Mouse (Mus musculus): ENCODE measurements around the gene Map3k4. TPM values are rescaled to one million over a fixed set of nuclear protein-coding genes. Genes with fewer than 3 reads are reported as not detected.

Gene Map3k4
- polyA plus RNA-seq, 1 experiment: 6.1 TPM

DNA sequence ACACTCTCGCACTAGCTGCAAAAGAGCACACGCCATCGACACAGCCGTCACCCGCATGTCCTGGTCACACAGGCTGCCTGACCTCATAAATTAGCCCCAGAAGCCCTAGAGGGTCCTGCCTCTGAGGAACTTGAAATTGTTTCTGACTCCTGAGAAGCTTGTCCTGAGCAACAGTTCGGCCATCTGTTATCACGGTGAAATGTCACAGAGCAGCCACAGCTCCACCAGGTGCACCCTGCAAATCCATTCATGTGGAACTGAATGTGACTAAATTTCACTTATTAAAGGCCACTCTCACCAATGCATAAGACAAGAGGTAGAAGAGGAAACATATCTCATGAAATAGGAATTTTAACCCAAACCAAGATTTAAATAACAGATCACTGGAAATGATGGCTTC, 57.2 kb downstream of the Map3k4 start:
- TF ChIP-seq CTCF (IDR thresholded peaks at IDR 0.05; ENCODE audit: control insufficient read depth, insufficient read depth, insufficient replicate concordance, low read depth, low read length): no peak
- Histone ChIP-seq H3K4me1 (ENCODE audit: control insufficient read depth, insufficient read depth, low read length) (no peaks in the 10 kb centered on the region), H3K27me3 (ENCODE audit: control insufficient read depth, insufficient read depth, low read length) (no peaks in the 10 kb centered on the region), H3K36me3 (ENCODE audit: control insufficient read depth, insufficient read depth, low read length) (no peaks in the 10 kb centered on the region; the same call in none of the 2 replicates), H3K27ac (ENCODE audit: control insufficient read depth, insufficient read depth, low read depth, low read length) (no peak overlapping the region), H3K4me3 (ENCODE audit: control insufficient read depth, low read depth, low read length) (no peak overlapping the region)

GRCm38 (mm10) chr17:12259957-12260356, 58.6 kb downstream of the Map3k4 start:
- H3K27ac ChIP-seq (ENCODE audit: control insufficient read depth, insufficient read depth, low read depth, low read length): no peak overlapping the region
- H3K36me3 ChIP-seq (ENCODE audit: control insufficient read depth, insufficient read depth, low read length): no peaks in the 10 kb centered on the region; the same call in none of the 2 replicates
- no peak overlapping the region for H3K4me3 ChIP-seq (ENCODE audit: control insufficient read depth, low read depth, low read length)
- H3K27me3 ChIP-seq (ENCODE audit: control insufficient read depth, insufficient read depth, low read length): no peaks in the 10 kb centered on the region
- no peak for TF ChIP-seq CTCF (IDR thresholded peaks at IDR 0.05; ENCODE audit: control insufficient read depth, insufficient read depth, insufficient replicate concordance, low read depth, low read length)
- TF ChIP-seq POLR2A (IDR thresholded peaks at IDR 0.05; ENCODE audit: control insufficient read depth, low read depth, low read length): no peak
- no peaks in the 10 kb centered on the region for H3K4me1 ChIP-seq (ENCODE audit: control insufficient read depth, insufficient read depth, low read length)

DNA sequence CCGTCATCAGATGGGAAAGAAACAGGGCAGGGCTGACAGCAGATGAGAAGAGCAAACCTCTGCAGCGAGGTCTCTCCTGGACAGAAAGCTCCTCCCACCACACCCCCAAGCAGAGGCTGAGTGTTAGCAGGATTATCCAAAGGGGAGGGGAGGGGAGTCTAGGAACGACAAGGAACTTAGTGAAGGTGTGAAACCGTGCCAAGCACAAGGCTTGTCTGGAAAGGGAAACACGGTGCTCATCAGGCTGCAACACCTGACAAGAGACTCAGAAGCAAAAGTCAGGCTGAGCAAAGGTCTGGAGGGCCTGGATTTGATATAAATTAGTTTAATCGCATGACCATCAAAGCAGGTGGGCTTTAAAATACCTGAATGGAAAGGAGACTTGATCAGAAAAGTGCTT, 60.1 kb downstream of the Map3k4 start:
- TF ChIP-seq CTCF (IDR thresholded peaks at IDR 0.05; ENCODE audit: control insufficient read depth, insufficient read depth, insufficient replicate concordance, low read depth, low read length): no peak
- no peak for TF ChIP-seq POLR2A (IDR thresholded peaks at IDR 0.05; ENCODE audit: control insufficient read depth, low read depth, low read length)
- Histone ChIP-seq H3K27me3 (ENCODE audit: control insufficient read depth, insufficient read depth, low read length) (no peaks in the 10 kb centered on the region), H3K4me1 (ENCODE audit: control insufficient read depth, insufficient read depth, low read length) (no peaks in the 10 kb centered on the region), H3K4me3 (ENCODE audit: control insufficient read depth, low read depth, low read length) (no peak overlapping the region), H3K27ac (ENCODE audit: control insufficient read depth, insufficient read depth, low read depth, low read length) (no peak overlapping the region), H3K36me3 (ENCODE audit: control insufficient read depth, insufficient read depth, low read length) (peaks cover 3% of the 10 kb centered on the region)

DNA sequence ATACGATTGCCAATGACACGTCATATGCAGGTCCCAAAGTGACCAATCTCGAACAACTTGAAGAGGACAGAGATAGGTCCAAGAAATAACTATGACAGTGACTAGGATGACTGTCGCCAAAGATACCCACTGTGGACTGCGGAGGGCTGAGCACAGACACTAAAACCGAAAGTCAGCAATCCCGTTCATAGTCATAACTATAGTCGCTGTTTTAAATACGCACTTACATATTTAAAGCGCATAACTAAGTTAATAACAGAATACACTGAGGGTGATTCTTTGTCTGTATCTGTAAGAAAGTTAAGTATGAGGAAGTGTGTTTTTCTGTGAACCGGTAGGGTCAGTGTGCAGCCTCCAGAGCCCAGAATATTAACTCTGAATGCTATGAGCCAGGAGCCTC, 62.5 kb downstream of the Map3k4 start:
- Histone ChIP-seq H3K27me3 (ENCODE audit: control insufficient read depth, insufficient read depth, low read length) (no peaks in the 10 kb centered on the region), H3K4me3 (ENCODE audit: control insufficient read depth, low read depth, low read length) (no peak overlapping the region), H3K36me3 (ENCODE audit: control insufficient read depth, insufficient read depth, low read length) (peaks cover 5% of the 10 kb centered on the region), H3K4me1 (ENCODE audit: control insufficient read depth, insufficient read depth, low read length) (no peaks in the 10 kb centered on the region), H3K27ac (ENCODE audit: control insufficient read depth, insufficient read depth, low read depth, low read length) (no peak overlapping the region)
- TF ChIP-seq POLR2A (IDR thresholded peaks at IDR 0.05; ENCODE audit: control insufficient read depth, low read depth, low read length) (no peak), CTCF (IDR thresholded peaks at IDR 0.05; ENCODE audit: control insufficient read depth, insufficient read depth, insufficient replicate concordance, low read depth, low read length) (no peak)

DNA sequence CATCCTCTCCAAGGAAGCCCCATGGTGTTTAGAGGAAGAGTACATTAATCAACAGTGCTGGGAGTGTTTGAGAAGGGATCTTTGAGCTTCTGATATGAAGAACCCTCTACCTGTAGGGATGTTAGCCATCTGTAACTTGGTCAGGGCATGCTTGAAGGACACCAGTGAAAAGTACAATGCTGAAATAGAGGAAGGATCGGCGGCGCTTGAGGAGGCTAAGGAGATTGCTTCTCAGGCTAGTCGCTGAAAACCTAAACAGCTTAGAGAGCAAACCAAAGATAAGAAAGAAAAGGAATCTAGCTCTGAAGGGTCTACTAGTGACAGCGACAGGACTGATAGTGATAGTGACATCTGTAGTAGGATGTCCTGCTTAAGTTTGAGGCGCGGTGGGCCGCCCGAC, 68.0 kb downstream of the Map3k4 start:
- Histone ChIP-seq H3K4me3 (ENCODE audit: control insufficient read depth, low read depth, low read length) (no peak overlapping the region), H3K36me3 (ENCODE audit: control insufficient read depth, insufficient read depth, low read length) (peaks cover 7% of the 10 kb centered on the region), H3K27me3 (ENCODE audit: control insufficient read depth, insufficient read depth, low read length) (no peaks in the 10 kb centered on the region), H3K4me1 (ENCODE audit: control insufficient read depth, insufficient read depth, low read length) (no peaks in the 10 kb centered on the region), H3K27ac (ENCODE audit: control insufficient read depth, insufficient read depth, low read depth, low read length) (no peak overlapping the region)
- TF ChIP-seq POLR2A (IDR thresholded peaks at IDR 0.05; ENCODE audit: control insufficient read depth, low read depth, low read length) (no peak), CTCF (IDR thresholded peaks at IDR 0.05; ENCODE audit: control insufficient read depth, insufficient read depth, insufficient replicate concordance, low read depth, low read length) (no peak)

GRCm38 (mm10) chr17:12249783-12250504, 68.7 kb downstream of the Map3k4 start:
- H3K36me3 ChIP-seq (ENCODE audit: control insufficient read depth, insufficient read depth, low read length): peaks cover 7% of the 10 kb centered on the region
- H3K4me1 ChIP-seq (ENCODE audit: control insufficient read depth, insufficient read depth, low read length): no peaks in the 10 kb centered on the region
- no peak overlapping the region for H3K4me3 ChIP-seq (ENCODE audit: control insufficient read depth, low read depth, low read length)
- H3K27me3 ChIP-seq (ENCODE audit: control insufficient read depth, insufficient read depth, low read length): no peaks in the 10 kb centered on the region
- H3K27ac ChIP-seq (ENCODE audit: control insufficient read depth, insufficient read depth, low read depth, low read length): no peak overlapping the region
- TF ChIP-seq CTCF (IDR thresholded peaks at IDR 0.05; ENCODE audit: control insufficient read depth, insufficient read depth, insufficient replicate concordance, low read depth, low read length) (no peak), POLR2A (IDR thresholded peaks at IDR 0.05; ENCODE audit: control insufficient read depth, low read depth, low read length) (no peak)

- H3K36me3 ChIP-seq (ENCODE audit: control insufficient read depth, insufficient read depth, low read length): no peaks in the 10 kb centered on the region; the same call in 1 of the 2 replicates
- H3K4me1 ChIP-seq (ENCODE audit: control insufficient read depth, insufficient read depth, low read length): no peaks in the 10 kb centered on the region
- H3K27ac ChIP-seq (ENCODE audit: control insufficient read depth, insufficient read depth, low read depth, low read length): no peak overlapping the region
- TF ChIP-seq CTCF (IDR thresholded peaks at IDR 0.05; ENCODE audit: control insufficient read depth, insufficient read depth, insufficient replicate concordance, low read depth, low read length) (no peak), POLR2A (IDR thresholded peaks at IDR 0.05; ENCODE audit: control insufficient read depth, low read depth, low read length) (no peak)
- no peaks in the 10 kb centered on the region for H3K27me3 ChIP-seq (ENCODE audit: control insufficient read depth, insufficient read depth, low read length)
- no peak overlapping the region for H3K4me3 ChIP-seq (ENCODE audit: control insufficient read depth, low read depth, low read length)
These were observed 77.9 kb downstream of the Map3k4 start for GRCm38 (mm10) chr17:12240701-12241100.
